Mouse (Mus musculus) brain, embryonic 14.5 days (tissue): ENCODE data around the gene Pdk2.

Source experiments
- CTCF ChIP-seq: fragments of 200-500 bp; IDR thresholded peaks from 2 replicates; pipeline ENCODE4 v1.5.1; 2012; ENCODE audit warnings: inconsistent platforms, mild to moderate bottlenecking, moderate library complexity, borderline replicate concordance; ENCODE audit not compliant: insufficient read depth, insufficient read length; ENCODE audit errors: extremely low read depth
- POLR2A ChIP-seq: fragments of 200-500 bp; IDR thresholded peaks from 2 replicates; pipeline ENCODE4 v1.6.1; 2012; ENCODE audit warnings: mild to moderate bottlenecking, inconsistent platforms, borderline replicate concordance; ENCODE audit not compliant: poor library complexity, insufficient read depth, insufficient read length, severe bottlenecking; ENCODE audit errors: extremely low read depth

- TF ChIP-seq CTCF: no peak
- no peak for TF ChIP-seq POLR2A
These were observed 48.7 kb downstream of the Pdk2 start for GRCm38 (mm10) chr11:94992480-94992753.
